Mouse (Mus musculus) hematopoietic stem cell, adult 5-6 weeks (primary cell): Measurements from ENCODE around the gene Setd3. TPM values are rescaled to one million over a fixed set of nuclear protein-coding genes. Genes with fewer than 3 reads are reported as not detected.

Experiments used
- ATAC-seq, 2 experiments: fragments of 125-278 bp in 1 of 2; replicated peaks in 1 of 2; 2 replicates each; pipeline ENCODE4 v1.8.0; 2016 to 2017; ENCODE audit warnings: inconsistent platforms in 2 of 2, mild to moderate bottlenecking in 2 of 2, moderate number of reproducible peaks in 2 of 2, low read depth in 1 of 2, moderate TSS enrichment in 1 of 2; ENCODE audit not compliant: low FRiP score in 2 of 2, poor library complexity in 2 of 2, severe bottlenecking in 2 of 2, insufficient read depth in 1 of 2, low TSS enrichment in 1 of 2
- total RNA-seq: library from RNA; stranded (forward); fragments of 172-1452, 232-1000 nt; gene quantifications from 2 replicates; pipeline ENCODE4 v1.2.3, GENCODE M21; 2017

The Setd3 gene
- 99.8 and 107 TPM in 2 replicates for total RNA-seq

GRCm38 (mm10) chr12:108179246-108179320 is at the start of gene Setd3:
Setd3 (minus strand) TSS chr12:108179314.
- ATAC-seq: no peak

GRCm38 (mm10) chr12:108227527-108227926 is 48.4 kb upstream of the Setd3 start:
- no peak for ATAC-seq

- ATAC-seq: no peak
Observed at GRCm38 (mm10) chr12:108226941-108227340, 47.8 kb upstream of the Setd3 start.

GRCm38 (mm10) chr12:108226216-108226615 is 47.1 kb upstream of the Setd3 start:
- no peak for ATAC-seq

GRCm38 (mm10) chr12:108225781-108226180 is 46.7 kb upstream of the Setd3 start:
- no peak for ATAC-seq

- no peak for ATAC-seq
Observed at GRCm38 (mm10) chr12:108223357-108223756, 44.2 kb upstream of the Setd3 start.

- no peak for ATAC-seq
Observed at GRCm38 (mm10) chr12:108221712-108222111, 42.6 kb upstream of the Setd3 start.

GRCm38 (mm10) chr12:108221206-108221605 is 42.1 kb upstream of the Setd3 start:
- no peak for ATAC-seq

- no peak for ATAC-seq
Observed at GRCm38 (mm10) chr12:108220621-108221020, 41.5 kb upstream of the Setd3 start.

GRCm38 (mm10) chr12:108219825-108220616 is 40.9 kb upstream of the Setd3 start:
- no peak for ATAC-seq

GRCm38 (mm10) chr12:108219163-108219562 is 40.0 kb upstream of the Setd3 start:
- ATAC-seq: no peak

- peak; percentile 46 to 49; a peak in 2 of 4 replicates for ATAC-seq
Observed at GRCm38 (mm10) chr12:108217572-108217971, 38.5 kb upstream of the Setd3 start.

- no peak for ATAC-seq
Observed at GRCm38 (mm10) chr12:108216611-108217370, 37.7 kb upstream of the Setd3 start.

- ATAC-seq: no peak
Observed at GRCm38 (mm10) chr12:108215090-108215489, 36.0 kb upstream of the Setd3 start.

- no peak for ATAC-seq
Observed at GRCm38 (mm10) chr12:108213090-108214041, 34.3 kb upstream of the Setd3 start.

GRCm38 (mm10) chr12:108212476-108212875 is 33.4 kb upstream of the Setd3 start:
- ATAC-seq: no peak

- no peak for ATAC-seq
Observed at GRCm38 (mm10) chr12:108212071-108212470, 33.0 kb upstream of the Setd3 start.

GRCm38 (mm10) chr12:108210623-108211022 is 31.5 kb upstream of the Setd3 start:
- no peak for ATAC-seq
